Mouse (Mus musculus) 3T3-L1 (cell line): ENCODE results near the gene Lrwd1.

Experiments used
- DNase-seq: peaks from one replicate; pipeline ENCODE4 v3.0.0-alpha.2; 2015; ENCODE audit warnings: low read depth, low spot score

Lrwd1 gene

DNA sequence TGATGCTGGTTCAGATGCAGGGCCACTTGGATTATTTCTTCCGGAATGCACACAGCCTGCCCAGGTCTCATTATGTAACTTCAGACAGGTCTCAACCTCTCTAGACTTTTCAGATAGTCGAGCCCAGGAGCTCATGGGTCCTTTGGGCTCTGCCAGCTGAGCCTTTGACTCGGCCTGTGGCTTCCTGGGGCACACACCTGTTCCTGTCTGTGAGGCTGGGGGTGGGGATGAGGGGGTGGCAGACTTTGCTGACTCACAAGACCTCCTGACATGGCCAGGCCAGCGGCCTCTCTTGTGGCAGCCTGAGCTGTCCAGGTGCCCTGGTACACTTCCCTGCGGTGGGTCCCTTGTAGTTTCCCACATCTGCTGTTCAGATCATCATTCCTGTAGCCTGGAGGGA, 43.9 kb downstream of the Lrwd1 start:
- DNase-seq, result no peak

DNA sequence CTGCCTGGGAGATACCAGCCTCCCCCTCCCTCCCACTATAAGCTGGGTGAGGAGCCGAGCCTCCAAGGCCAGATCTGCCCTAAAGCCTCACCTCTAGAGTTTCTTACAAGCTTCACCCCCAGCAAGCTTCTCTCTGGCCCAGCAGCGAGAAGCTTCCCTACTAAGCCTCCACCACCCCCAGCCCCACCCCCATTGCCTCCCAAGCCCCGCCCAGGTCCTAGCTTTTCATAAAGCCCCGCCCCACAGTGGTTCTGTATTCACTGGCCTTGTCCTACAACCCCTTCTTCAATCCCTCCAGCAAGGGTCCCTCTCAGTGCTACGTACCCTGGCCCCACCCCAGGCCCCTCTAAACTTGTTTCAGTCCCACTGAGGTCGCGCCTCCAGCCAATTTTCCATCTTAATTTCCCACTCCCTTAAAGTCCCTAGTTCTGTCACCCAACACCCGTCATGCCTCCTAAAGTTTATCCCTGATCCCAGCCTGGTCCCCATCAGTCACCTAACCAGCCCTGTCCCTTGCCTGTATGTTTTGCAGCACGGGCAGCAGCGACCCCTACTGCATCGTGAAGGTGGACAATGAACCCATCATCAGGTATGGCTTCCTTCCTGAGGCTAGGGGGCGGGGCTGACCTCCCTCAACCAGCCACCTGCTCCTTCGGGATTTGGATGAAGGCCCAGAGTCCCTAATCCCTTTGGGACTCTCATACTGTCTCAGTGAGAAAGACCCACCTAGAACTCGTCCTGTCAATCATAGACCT, 46.9 kb downstream of the Lrwd1 start:
- DNase-seq, result no peak

DNA sequence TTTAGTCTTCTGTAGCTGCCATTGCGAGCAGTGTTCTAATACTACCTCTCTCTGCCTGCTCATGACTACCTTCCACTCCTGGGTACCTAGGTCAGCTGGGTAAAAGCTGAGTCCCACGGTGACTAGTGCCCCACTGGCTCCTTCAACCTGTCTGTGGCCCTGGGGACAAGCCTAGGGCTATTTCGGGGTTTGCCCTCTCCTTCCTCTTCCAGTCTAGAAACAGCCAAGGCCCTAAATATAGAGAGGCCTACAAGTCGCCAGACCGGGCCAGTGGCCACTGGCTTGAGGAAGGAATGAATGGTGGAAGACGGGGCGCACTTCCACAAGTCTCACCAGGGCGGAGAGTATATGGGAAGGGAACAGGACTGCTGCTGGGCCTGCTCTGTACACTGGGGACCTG, 49.6 kb downstream of the Lrwd1 start:
- DNase-seq, result no peak

DNA sequence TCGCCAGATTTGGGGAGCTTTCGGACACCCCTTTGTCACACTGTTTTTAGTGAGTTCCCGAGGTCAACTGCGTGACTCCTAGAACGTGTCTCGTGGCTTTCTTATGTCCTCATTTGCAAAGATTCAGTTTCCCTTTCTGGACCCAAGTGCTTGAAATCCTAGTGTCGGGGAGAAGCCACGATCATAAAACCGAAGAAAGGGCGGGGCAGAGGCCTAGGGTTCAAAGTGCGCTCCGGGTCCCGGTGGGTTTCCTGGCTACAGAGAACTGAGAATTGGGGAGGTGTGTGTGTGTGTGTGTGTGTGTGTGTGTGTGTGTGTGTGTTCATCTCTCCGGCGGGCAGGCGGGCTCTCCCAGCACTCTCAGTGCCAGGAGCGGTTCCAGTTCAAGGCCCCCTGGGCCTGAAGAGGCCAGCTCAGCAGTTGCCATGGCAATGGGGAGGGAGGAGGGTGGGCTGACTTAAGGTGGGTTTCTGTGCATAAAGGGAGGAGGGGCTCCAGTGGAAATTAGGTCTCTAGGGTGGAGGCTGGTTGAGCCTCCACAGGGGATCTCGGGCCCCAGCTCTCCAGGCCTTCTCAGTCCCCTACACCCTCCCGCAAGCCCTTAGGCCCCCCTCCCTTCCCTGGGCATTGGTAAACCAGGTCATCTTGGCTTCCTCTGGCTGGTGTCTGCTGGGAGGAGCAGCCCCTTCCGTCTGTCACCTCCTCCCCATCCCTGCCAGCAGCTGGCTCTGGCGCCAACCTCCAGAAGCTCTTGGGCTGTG, 50.8 kb downstream of the Lrwd1 start:
- peak; percentile 41 for DNase-seq

DNA sequence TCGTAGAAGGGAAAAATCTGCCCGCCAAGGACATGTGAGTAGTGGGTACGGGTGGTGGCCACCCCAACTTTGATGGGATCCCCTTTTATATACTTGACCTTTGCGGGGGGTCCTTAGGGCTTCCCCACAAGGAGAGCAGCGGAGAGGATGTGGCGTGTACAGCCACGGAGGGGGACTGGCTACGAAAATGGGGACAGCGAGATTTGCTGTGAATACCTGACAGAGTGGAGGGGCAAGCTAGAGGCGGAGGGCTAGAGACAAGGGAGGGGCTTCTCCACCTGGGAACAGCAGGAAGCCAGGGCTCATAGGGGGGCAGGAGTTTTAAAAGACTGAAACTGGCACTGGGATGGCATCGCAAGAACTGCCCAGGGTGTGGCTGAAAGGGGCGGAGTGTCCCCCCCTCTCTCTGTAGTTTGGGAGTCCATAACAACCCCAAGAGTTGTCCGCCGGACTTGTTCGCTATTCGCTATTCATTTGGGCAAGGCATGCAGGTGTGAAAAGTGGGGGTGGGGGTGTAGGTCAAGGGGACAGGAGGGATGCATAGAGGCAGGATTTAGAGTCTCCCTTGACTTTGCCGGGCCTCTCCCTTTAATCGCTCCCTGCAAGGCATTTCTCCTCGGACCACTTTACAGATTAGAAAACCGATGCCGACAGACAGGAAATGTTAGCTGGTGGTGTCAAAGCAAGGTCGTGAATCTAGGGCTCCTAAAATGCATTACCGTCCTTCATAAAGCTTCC, 51.6 kb downstream of the Lrwd1 start:
- peak; percentile 64 for DNase-seq

DNA sequence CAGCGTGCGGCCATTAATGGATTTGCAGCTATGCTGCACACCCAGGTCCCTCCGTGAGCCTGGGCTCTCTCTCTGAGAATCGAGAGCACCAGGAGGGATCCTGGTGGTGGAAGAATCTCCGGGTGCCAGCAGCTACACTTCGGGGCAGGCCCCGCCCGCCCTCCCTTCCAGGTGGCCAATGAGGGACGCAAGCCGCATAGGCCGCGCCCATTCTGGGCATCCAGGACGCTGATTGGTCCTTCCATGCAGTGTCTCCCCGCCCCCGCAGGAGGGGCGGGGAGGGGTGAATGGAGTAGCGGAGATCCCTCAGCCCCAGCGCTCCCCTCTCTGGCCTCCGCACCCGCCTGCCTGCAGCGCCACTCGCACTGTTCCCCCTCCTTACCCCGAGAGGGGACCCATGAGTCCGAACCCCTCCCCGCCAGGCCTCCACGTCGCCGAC, 52.2 kb downstream of the Lrwd1 start, which contains the start of gene Rasa4:
TSS of gene Rasa4 (plus strand) at position 248 of the 439 bp plus-strand sequence.
- peak; percentile 93 for DNase-seq

DNA sequence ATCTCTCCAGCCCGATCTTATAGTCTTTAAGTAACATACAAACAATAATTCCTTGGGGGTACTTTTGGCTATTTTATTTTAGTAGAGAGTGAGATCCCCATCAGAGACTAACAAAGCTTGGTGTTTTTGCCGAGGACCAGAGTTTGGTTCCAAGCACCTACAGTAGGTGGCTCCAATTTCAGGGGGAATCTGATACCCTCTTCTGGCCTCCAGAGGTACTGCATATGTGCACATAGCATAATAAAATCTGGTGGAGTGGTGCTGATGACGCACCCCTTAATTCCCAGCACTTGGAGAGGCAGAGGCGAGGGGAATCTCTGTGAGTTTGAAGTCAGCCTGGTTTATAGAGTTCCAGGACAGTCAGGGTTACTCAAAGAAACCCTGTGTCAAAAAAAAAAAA, 53.5 kb downstream of the Lrwd1 start:
- DNase-seq, result peak; percentile 43

DNA sequence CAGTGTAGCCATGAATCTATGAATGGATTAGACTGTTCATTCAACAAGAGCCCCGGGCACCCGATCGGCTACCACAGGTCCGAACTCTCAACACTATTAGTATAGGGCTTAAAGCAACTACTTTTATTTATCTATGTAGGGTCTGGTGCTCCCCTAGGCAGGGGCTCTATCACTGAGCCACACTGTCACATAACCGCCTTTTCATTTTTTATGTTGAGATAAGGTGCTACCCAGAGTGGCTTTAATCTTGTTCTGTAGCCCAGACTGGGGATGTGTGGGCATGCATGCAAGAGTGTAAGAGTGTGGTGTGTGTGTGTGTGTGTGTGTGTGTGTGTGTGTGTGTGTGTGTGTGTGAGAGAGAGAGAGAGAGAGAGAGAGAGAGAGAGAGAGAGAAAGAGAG, 57.7 kb downstream of the Lrwd1 start:
- DNase-seq, result no peak

DNA sequence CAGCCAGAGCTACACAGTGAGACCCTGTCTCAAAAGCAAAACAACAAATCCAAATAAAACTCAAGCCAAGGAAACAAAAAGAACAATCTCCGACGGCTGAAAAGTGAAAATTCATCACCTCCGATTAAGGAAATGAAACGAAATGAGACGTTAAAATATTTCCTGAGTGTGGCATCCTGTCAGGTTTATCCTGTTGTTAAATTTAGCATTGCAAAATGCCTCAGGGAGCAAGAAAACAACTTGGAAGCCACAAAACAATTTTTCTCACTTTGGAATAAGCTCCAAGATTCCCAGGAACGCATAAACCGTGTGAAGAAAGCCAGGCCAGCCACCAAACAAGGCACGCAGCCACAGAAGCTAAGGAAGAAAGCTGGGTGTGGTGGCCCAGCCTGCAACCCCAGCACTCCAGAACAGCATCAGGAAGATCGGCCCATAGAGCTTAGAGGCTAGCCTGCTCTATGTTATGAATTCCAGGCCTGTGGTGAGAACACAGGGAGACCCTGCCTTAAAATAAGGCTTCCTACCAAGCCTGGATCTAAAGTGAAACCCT, 58.8 kb downstream of the Lrwd1 start:
- DNase-seq, result no peak

DNA sequence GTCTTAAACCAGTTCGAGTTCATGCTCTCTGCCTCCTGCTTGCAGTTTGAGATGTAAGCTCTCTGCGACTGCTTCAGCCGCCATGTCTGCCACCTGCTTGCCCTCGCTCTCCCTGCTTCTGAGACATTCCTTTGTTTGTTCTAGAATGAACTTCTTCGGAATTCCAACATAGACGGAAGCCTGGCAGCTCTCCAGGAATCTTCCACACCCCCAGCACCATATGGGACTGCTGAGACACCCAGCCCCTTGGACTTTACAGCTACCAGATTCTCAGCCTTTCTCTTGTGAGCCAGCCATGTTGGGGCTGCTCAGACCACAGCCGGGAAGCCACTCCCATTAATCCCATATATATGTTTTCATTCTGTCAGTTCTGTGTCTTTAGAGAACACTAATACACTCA, 59.6 kb downstream of the Lrwd1 start:
- no peak for DNase-seq

DNA sequence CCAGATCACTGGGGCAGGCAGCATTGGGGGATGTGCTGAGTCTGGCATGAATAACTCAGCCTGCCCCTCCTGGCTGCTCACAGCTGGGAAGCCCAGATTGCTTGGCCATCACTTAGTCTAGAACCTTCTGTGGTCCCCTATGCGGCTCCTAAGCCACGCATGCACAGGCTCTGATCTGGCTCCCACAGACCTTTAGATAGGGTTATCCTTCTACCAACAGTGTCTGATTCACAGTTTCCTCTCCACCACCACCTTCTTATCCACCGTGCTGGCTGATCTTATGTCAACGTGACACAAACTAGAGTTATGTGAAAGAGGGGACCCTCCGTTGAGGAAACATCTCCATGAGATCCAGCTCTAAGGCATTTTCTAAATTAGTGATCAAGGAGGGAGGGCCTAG, 60.8 kb downstream of the Lrwd1 start:
- no peak for DNase-seq

DNA sequence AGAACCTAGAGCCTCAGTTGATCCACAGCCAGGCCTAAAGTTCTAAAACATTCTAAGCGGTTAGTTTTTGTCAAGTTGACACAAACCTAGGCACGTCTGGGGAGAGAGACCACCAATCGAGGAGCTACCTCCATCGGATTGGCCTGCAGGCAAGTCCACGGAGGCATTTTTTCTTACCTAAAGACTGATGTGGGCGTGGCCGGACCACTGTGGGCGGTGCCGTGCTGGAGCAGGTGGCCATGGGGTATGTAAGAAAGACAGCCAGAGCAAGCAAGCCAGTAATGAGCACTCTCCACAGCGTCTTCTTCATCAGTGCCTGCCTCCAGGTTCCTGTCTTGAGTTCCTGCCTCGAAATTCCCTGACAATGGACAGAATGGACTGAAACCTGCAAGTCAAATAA, 62.3 kb downstream of the Lrwd1 start:
- DNase-seq, result no peak

DNA sequence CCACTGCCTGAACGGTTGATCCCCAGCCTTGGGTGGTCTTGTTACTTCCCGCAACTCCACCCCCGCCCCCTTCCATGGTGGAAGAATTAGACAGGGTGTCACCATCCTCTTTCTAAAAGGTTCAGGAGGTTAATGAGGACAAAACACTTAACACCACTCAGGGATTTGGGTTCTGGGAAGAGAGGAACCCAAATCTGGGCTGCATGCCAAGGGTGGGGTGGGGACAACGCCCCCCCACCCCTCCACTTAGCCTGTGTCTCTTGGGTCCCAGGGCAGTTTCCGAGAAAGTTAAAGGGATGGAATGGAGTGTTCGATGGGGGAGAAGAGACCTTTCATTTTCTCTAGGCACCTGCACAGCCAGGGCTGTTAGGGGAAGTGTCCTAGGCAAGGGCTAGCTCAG, 62.8 kb downstream of the Lrwd1 start:
- DNase-seq, result no peak
